ENCODE assay signal across 8 mouse cellular contexts in the genomic region with DNA sequence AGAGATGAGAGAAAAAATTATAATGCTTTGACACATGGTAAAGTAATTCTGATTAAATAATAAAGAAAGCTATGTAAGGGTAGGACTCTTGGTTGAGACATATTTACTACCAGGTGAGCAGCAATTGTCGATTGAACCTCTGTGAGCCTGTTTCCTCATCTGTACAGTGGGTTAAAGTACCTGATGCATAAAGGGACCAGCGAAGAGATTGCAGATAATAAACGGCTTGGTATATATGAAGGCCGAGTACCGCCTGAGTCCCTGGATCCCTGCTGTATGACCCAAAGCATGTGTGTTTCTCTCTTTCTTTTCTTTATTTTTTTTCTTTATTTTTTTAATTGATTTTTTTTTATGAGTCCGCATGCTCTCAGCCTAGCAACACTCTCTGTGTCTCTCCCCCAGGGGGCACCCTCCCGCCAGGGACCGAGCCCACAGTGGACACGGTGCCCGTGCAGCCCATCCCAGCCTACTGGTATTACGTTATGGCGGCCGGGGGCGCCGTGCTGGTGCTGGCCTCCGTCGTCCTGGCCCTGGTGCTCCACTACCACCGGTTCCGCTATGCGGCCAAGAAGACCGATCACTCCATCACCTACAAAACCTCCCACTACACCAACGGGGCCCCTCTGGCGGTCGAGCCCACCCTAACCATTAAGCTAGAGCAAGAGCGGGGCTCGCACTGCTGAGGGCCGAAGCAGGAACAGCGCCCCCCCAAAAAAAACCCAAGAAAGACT.
DNase-seq lines count a peak whose midpoint lies in the region; ATAC-seq lines count a peak whose summit lies in the region.

No protein-coding gene starts in this region.

- no peaks in the 10 kb centered on the region; the same call in 1 of the 2 replicates for H3K36me3 ChIP-seq in embryonic facial prominence, embryonic 10.5 days (replicated peaks)

- peak; percentile 15 to 43 for DNase-seq in spleen, adult 18-20 months
- DNase-seq in spleen, adult 12 weeks (ENCODE audit: low spot score): no peak
- DNase-seq in embryonic facial prominence, embryonic 10.5 days (ENCODE audit: low spot score): peak; percentile 83
- peak; percentile 83 for DNase-seq in heart, postnatal 4 days
- DNase-seq in layer of hippocampus, postnatal 25 days (ENCODE audit: extremely low spot score in 1 of 2, low spot score in 1 of 2): peak; percentile 44 to 64
- peak; percentile 58 for DNase-seq in lung, postnatal 25 days (ENCODE audit: low spot score)
- peak; percentile 70 for DNase-seq in ovary, postnatal 36 days (ENCODE audit: low spot score)

- H3K27ac ChIP-seq in embryonic facial prominence, embryonic 10.5 days (replicated peaks): peak overlapping the region; percentile 51

- peak overlapping the region; percentile 47 for H3K4me3 ChIP-seq in embryonic facial prominence, embryonic 10.5 days

- WGBS in embryonic facial prominence, embryonic 10.5 days: 27% methylated on average over 28 of the region's 28 CpGs

- no peak for ATAC-seq in monocyte, adult 5-6 weeks (replicated peaks; ENCODE audit: insufficient number of reproducible peaks, low FRiP score, low TSS enrichment, poor library complexity, severe bottlenecking)

- H3K9me3 ChIP-seq in embryonic facial prominence, embryonic 10.5 days: no peaks in the 10 kb centered on the region

- H3K4me1 ChIP-seq in embryonic facial prominence, embryonic 10.5 days: peaks cover 28% of the 10 kb centered on the region

- H3K27me3 ChIP-seq in embryonic facial prominence, embryonic 10.5 days (replicated peaks; ENCODE audit: low read depth, poor library complexity, severe bottlenecking): 0 out of 2 replicates have a peak, but pooled peaks cover 9% of the 10 kb centered on the region
